Mouse (Mus musculus): ENCODE measurements around the gene Gata5. TPM values are rescaled to one million over a fixed set of nuclear protein-coding genes. Genes with fewer than 3 reads are reported as not detected.

The Gata5 gene
- polyA plus RNA-seq, 1 experiment = not detected

- Histone ChIP-seq H3K4me3 (ENCODE audit: insufficient read depth, low read depth, low read length) (no peak overlapping the region), H3K27ac (replicated peaks; ENCODE audit: low read depth, low read length) (no peak overlapping the region), H3K4me1 (ENCODE audit: control insufficient read depth, insufficient read depth, insufficient read length, low read length) (no peaks in the 10 kb centered on the region)
Observed at GRCm38 (mm10) chr2:180300252-180300651, 34.2 kb downstream of the Gata5 start.

- H3K4me3 ChIP-seq (ENCODE audit: insufficient read depth, low read depth, low read length) = no peak overlapping the region
- no peaks in the 10 kb centered on the region for H3K4me1 ChIP-seq (ENCODE audit: control insufficient read depth, insufficient read depth, insufficient read length, low read length)
- H3K27ac ChIP-seq (replicated peaks; ENCODE audit: low read depth, low read length) = no peak overlapping the region
Observed at GRCm38 (mm10) chr2:180292906-180293305, 41.6 kb downstream of the Gata5 start.

DNA sequence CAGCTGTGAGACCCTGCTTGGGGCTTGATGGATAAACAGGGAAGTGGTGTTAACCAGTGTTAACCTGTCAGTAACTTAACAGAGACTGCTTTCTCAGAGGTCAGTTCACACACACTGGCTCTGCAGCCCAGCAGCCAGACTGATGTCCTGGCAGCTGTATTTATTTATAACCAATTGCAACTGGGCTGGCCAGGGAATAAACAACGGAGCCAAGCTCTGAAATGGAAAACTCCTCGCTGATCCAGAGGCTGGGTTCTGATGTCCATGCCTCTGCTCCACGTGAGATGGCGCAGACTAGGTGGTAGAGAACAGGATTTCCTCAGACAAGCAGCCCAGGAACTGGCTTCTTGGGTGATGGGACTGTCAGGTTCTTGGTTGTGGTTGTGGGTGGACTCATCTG is 42.5 kb downstream of the Gata5 start:
- no peak overlapping the region for H3K4me3 ChIP-seq (ENCODE audit: insufficient read depth, low read depth, low read length)
- H3K27ac ChIP-seq (replicated peaks; ENCODE audit: low read depth, low read length) = no peak overlapping the region
- H3K4me1 ChIP-seq (ENCODE audit: control insufficient read depth, insufficient read depth, insufficient read length, low read length) = no peaks in the 10 kb centered on the region

- H3K27ac ChIP-seq (replicated peaks; ENCODE audit: low read depth, low read length) = no peak overlapping the region
- no peak overlapping the region for H3K4me3 ChIP-seq (ENCODE audit: insufficient read depth, low read depth, low read length)
Observed at GRCm38 (mm10) chr2:180291566-180291965, 42.9 kb downstream of the Gata5 start.

GRCm38 (mm10) chr2:180290503-180290902 is 44.0 kb downstream of the Gata5 start:
- Histone ChIP-seq H3K4me1 (ENCODE audit: control insufficient read depth, insufficient read depth, insufficient read length, low read length) (no peaks in the 10 kb centered on the region), H3K27ac (replicated peaks; ENCODE audit: low read depth, low read length) (no peak overlapping the region), H3K4me3 (ENCODE audit: insufficient read depth, low read depth, low read length) (no peak overlapping the region)

More at GRCm38 (mm10) chr2:180291566-180291965, 42.9 kb downstream of the Gata5 start:
- no peaks in the 10 kb centered on the region for H3K4me1 ChIP-seq (ENCODE audit: control insufficient read depth, insufficient read depth, insufficient read length, low read length)

DNA sequence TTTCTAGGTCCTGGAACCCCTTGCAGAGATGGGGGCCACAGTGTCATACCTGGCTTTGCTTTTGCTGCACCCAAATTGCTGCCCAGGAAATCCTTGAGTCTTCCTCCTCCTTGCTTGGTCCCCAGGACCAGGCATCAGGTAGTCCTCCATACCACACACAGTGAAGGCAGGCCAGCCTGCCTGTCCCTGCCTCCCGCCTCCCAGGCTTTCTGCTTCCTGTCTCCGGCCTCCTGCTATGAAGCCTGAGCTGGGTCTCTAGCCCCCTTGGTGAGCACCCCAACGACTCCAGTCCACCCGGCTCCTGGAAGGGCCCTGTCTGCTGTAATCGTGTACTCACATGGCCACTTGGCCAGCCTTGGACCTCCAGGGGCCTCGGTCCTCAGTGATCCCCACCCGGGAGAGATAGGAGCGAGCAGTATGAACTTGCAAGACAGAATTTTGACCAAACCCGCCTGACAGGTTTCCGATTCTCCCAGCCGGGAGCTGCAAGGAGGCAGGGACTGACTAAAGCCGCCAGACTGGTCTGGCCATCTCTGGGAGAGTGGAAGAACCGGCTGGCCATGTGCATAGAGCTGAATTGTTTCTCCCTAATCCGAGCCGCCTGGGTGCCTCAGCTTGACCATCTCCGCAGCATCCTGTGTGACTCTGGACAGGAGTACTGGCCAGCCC is 44.9 kb downstream of the Gata5 start, which contains the start of gene Rbbp8nl:
TSS of gene Rbbp8nl (minus strand) at position 440 of the 669 bp plus-strand sequence.
- Histone ChIP-seq H3K4me1 (ENCODE audit: control insufficient read depth, insufficient read depth, insufficient read length, low read length) (no peaks in the 10 kb centered on the region), H3K27ac (replicated peaks; ENCODE audit: low read depth, low read length) (no peak within 1 kb of the TSS), H3K4me3 (ENCODE audit: insufficient read depth, low read depth, low read length) (no peak within 1 kb of the TSS)

- Histone ChIP-seq H3K4me3 (ENCODE audit: insufficient read depth, low read depth, low read length) (no peak overlapping the region), H3K27ac (replicated peaks; ENCODE audit: low read depth, low read length) (no peak overlapping the region), H3K4me1 (ENCODE audit: control insufficient read depth, insufficient read depth, insufficient read length, low read length) (no peaks in the 10 kb centered on the region)
Observed at GRCm38 (mm10) chr2:180288966-180289365, 45.5 kb downstream of the Gata5 start.

DNA sequence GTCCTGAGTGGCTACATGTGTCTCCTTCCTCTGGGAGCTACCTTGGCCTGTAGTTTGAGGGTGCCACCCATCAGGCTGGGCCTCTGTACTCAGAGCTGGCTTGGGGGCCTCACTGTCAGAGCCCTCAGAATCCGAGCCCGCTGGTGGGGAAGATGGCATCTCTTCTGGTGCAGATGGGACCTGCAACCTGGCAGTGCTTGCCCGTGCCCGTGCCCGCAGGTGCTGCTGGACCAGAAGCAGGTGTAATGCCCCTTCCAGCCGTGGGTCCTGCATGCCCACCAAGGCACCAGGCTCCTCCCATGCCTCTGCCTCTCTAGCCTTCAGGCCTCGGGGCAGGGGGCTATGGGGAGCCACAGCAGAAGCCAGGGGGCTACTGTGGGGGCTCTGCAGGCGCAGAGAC is 55.2 kb downstream of the Gata5 start:
- H3K4me1 ChIP-seq (ENCODE audit: control insufficient read depth, insufficient read depth, insufficient read length, low read length) = peaks cover 5% of the 10 kb centered on the region; the same call in 1 of the 2 replicates
- no peak overlapping the region for H3K4me3 ChIP-seq (ENCODE audit: insufficient read depth, low read depth, low read length)
- no peak overlapping the region for H3K27ac ChIP-seq (replicated peaks; ENCODE audit: low read depth, low read length)

- H3K4me1 ChIP-seq (ENCODE audit: control insufficient read depth, insufficient read depth, insufficient read length, low read length) = peaks cover 5% of the 10 kb centered on the region; the same call in 1 of the 2 replicates
- no peak overlapping the region for H3K27ac ChIP-seq (replicated peaks; ENCODE audit: low read depth, low read length)
- H3K4me3 ChIP-seq (ENCODE audit: insufficient read depth, low read depth, low read length) = no peak overlapping the region
Observed at GRCm38 (mm10) chr2:180277773-180278320, 56.7 kb downstream of the Gata5 start.

- Histone ChIP-seq H3K4me3 (ENCODE audit: insufficient read depth, low read depth, low read length) (no peak overlapping the region), H3K4me1 (ENCODE audit: control insufficient read depth, insufficient read depth, insufficient read length, low read length) (peaks cover 10% of the 10 kb centered on the region), H3K27ac (replicated peaks; ENCODE audit: low read depth, low read length) (no peak overlapping the region)
Observed at GRCm38 (mm10) chr2:180276851-180277259, 57.6 kb downstream of the Gata5 start.

- Histone ChIP-seq H3K27ac (replicated peaks; ENCODE audit: low read depth, low read length) (no peak overlapping the region), H3K4me3 (ENCODE audit: insufficient read depth, low read depth, low read length) (no peak overlapping the region)
Observed at GRCm38 (mm10) chr2:180276385-180276784, 58.1 kb downstream of the Gata5 start.

GRCm38 (mm10) chr2:180275836-180276235 is 58.7 kb downstream of the Gata5 start:
- peaks cover 13% of the 10 kb centered on the region for H3K4me1 ChIP-seq (ENCODE audit: control insufficient read depth, insufficient read depth, insufficient read length, low read length)
- no peak overlapping the region for H3K27ac ChIP-seq (replicated peaks; ENCODE audit: low read depth, low read length)
- no peak overlapping the region for H3K4me3 ChIP-seq (ENCODE audit: insufficient read depth, low read depth, low read length)

More at GRCm38 (mm10) chr2:180276385-180276784, 58.1 kb downstream of the Gata5 start:
- peaks cover 13% of the 10 kb centered on the region for H3K4me1 ChIP-seq (ENCODE audit: control insufficient read depth, insufficient read depth, insufficient read length, low read length)

Other genes with a start within 250 kb of the Gata5 start
- gene Hrh3, start 230.2 kb downstream of the Gata5 start, polyA plus RNA-seq (2012; ENCODE audit: insufficient read depth, insufficient read length, missing spikeins) = not detected in 2 replicates
- gene Osbpl2, start 215.4 kb downstream of the Gata5 start, polyA plus RNA-seq (2012; ENCODE audit: insufficient read depth, insufficient read length, missing spikeins) = 27.2 and 38.7 TPM in 2 replicates
- gene Adrm1, start 163.2 kb downstream of the Gata5 start, polyA plus RNA-seq (2012; ENCODE audit: insufficient read depth, insufficient read length, missing spikeins) = 65.9 and 105 TPM in 2 replicates
- gene Lama5, start 108.8 kb downstream of the Gata5 start, polyA plus RNA-seq (2012; ENCODE audit: insufficient read depth, insufficient read length, missing spikeins) = 3.2 and 7.3 TPM in 2 replicates
- 875 and 1,284 TPM in 2 replicates for gene Rps21, start 77.3 kb downstream of the Gata5 start, polyA plus RNA-seq (2012; ENCODE audit: insufficient read depth, insufficient read length, missing spikeins)
- gene Cables2, start 61.2 kb downstream of the Gata5 start, polyA plus RNA-seq (2012; ENCODE audit: insufficient read depth, insufficient read length, missing spikeins) = 4.6 and 5.1 TPM in 2 replicates
- gene Rbbp8nl, start 44.8 kb downstream of the Gata5 start, polyA plus RNA-seq (2012; ENCODE audit: insufficient read depth, insufficient read length, missing spikeins) = not detected in 2 replicates
- gene Slco4a1, start 121.5 kb upstream of the Gata5 start, polyA plus RNA-seq (2012; ENCODE audit: insufficient read depth, insufficient read length, missing spikeins) = 0.46 and 1.8 TPM in 2 replicates
- not detected in 2 replicates for gene Ntsr1, start 165.3 kb upstream of the Gata5 start, polyA plus RNA-seq (2012; ENCODE audit: insufficient read depth, insufficient read length, missing spikeins)
- gene Mrgbp, start 246.6 kb upstream of the Gata5 start, polyA plus RNA-seq (2012; ENCODE audit: insufficient read depth, insufficient read length, missing spikeins) = 8.1 and 10.4 TPM in 2 replicates